Mouse (Mus musculus): ENCODE results near the gene Sult2b1. TPM values are rescaled to one million over a fixed set of nuclear protein-coding genes. Genes with fewer than 3 reads are reported as not detected.
A peak's percentile ranks its signal among the peaks of the same experiment; 100 is the strongest.

The Sult2b1 gene
- polyA plus RNA-seq, 1 experiment: 2.3 TPM

GRCm38 (mm10) chr7:45765995-45766394 is 18.5 kb downstream of the Sult2b1 start:
- TF ChIP-seq POLR2A (IDR thresholded peaks at IDR 0.05; ENCODE audit: borderline replicate concordance, extremely low read depth, insufficient read depth, insufficient read length, poor library complexity, severe bottlenecking): no peak

GRCm38 (mm10) chr7:45760151-45760550 is 24.3 kb downstream of the Sult2b1 start:
- DNase-seq (ENCODE audit: low read depth): no peak
- TF ChIP-seq POLR2A (IDR thresholded peaks at IDR 0.05; ENCODE audit: borderline replicate concordance, extremely low read depth, insufficient read depth, insufficient read length, poor library complexity, severe bottlenecking) (no peak), CTCF (IDR thresholded peaks at IDR 0.05; ENCODE audit: borderline replicate concordance, extremely low read depth, insufficient read depth, insufficient read length) (no peak)

More at GRCm38 (mm10) chr7:45765995-45766394, 18.5 kb downstream of the Sult2b1 start:
- no peak for DNase-seq (ENCODE audit: low read depth)

DNA sequence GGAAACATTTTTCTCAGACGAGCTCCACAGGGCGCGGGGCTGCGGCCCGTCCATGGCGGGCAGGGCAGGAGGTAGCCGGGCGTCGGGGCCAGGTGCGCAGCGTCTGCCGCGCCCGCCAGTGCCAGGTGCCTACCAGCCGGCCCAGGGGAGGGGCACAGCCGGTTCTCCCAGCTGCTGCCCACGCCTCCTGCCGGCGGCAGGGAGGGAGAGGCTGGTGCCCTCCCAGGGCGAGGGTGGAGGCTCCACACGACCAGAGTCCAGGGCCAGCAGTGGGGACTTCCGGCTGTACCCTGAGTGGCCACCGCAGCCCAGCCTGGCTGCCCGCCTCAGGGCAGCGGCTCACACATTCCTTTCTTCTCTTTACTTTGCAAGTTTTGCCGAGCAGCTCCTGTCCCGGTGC is 25.1 kb downstream of the Sult2b1 start:
- TF ChIP-seq CTCF (IDR thresholded peaks at IDR 0.05; ENCODE audit: borderline replicate concordance, extremely low read depth, insufficient read depth, insufficient read length) (no peak), POLR2A (IDR thresholded peaks at IDR 0.05; ENCODE audit: borderline replicate concordance, extremely low read depth, insufficient read depth, insufficient read length, poor library complexity, severe bottlenecking) (no peak)
- DNase-seq (ENCODE audit: low read depth): no peak

DNA sequence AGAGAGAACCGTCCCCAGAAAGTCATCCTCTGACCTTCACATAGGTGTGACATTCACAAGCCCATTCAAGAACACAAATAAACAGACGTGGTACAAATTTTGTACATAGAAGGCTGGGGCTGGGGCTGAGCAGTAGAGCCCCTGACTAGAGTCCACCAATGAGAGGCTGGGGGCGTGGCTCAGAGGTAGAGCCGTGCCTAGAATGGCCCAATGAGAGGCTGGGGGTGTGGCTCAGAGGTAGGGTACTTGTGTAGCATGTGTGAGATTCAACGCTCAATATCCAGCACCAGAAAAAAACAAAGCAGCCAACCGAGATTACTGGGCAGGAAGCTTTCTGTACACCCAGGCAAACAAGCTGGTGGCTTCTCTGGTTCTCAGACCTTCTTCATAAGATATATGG is 28.8 kb downstream of the Sult2b1 start:
- TF ChIP-seq POLR2A (IDR thresholded peaks at IDR 0.05; ENCODE audit: borderline replicate concordance, extremely low read depth, insufficient read depth, insufficient read length, poor library complexity, severe bottlenecking) (no peak), CTCF (IDR thresholded peaks at IDR 0.05; ENCODE audit: borderline replicate concordance, extremely low read depth, insufficient read depth, insufficient read length) (no peak)
- no peak for DNase-seq (ENCODE audit: low read depth)

DNA sequence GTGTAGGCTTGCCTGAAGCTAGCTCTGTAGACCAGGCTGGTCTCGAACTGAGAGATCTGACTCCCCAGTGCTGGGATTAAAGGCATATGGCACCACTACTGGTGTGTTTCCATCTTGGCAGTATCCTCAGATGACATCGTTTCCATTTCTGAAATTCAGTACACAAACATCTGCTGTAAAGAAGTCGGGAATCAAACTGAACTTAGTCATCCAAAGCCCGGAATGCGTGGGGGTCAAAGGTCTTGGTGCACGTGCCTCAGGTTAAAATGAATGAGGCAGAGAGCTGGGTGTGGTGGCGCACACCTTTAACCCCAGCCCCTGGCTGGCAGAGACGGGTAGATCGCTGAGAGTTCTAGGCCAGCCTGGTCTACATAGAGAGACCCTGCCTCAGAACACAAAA is 34.3 kb downstream of the Sult2b1 start:
- TF ChIP-seq CTCF (IDR thresholded peaks at IDR 0.05; ENCODE audit: borderline replicate concordance, extremely low read depth, insufficient read depth, insufficient read length) (no peak), POLR2A (IDR thresholded peaks at IDR 0.05; ENCODE audit: borderline replicate concordance, extremely low read depth, insufficient read depth, insufficient read length, poor library complexity, severe bottlenecking) (no peak)
- no peak for DNase-seq (ENCODE audit: low read depth)

DNA sequence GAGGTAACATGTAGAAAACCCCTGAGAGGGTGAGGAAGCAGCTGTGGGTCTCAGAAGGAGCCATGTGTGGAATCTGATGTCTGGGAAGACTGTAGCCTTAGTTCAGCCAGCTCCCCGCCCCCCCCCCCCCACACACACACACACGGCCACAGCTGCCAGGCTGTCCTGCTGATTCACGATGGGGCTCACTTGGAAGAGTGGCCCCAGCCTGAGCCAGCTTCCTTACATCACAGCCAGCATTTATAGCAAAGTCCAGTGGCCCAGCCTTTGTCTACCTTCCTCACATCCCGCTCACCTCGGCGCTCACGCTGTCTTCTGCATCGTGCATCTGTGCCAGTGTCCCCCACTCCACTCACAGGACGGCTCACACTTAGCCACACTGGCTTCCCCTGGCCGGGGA is 35.1 kb downstream of the Sult2b1 start:
- TF ChIP-seq CTCF (IDR thresholded peaks at IDR 0.05; ENCODE audit: borderline replicate concordance, extremely low read depth, insufficient read depth, insufficient read length): no peak
- peak; percentile 16 for DNase-seq (ENCODE audit: low read depth)

DNA sequence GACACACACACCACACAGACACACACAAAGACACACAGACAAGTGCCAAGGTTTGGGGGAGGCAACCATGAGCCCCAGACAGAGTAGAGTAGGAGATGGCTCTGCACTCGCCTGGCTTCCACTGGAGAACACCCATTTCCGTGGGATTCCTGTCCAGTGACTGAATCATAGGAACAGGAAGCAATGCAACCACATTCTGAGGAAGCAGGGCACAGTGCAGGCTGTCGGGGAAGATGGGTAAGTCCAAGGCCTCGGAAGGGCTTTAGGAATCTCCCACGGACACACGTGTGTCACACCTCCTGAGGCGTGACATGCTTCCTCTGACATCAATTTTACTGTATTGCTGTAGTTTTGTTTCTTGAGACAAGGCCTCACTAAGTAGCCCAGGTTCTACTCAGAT is 36.4 kb downstream of the Sult2b1 start:
- no peak for TF ChIP-seq CTCF (IDR thresholded peaks at IDR 0.05; ENCODE audit: borderline replicate concordance, extremely low read depth, insufficient read depth, insufficient read length)
- TF ChIP-seq POLR2A (IDR thresholded peaks at IDR 0.05; ENCODE audit: borderline replicate concordance, extremely low read depth, insufficient read depth, insufficient read length, poor library complexity, severe bottlenecking): no peak
- DNase-seq (ENCODE audit: low read depth): no peak

DNA sequence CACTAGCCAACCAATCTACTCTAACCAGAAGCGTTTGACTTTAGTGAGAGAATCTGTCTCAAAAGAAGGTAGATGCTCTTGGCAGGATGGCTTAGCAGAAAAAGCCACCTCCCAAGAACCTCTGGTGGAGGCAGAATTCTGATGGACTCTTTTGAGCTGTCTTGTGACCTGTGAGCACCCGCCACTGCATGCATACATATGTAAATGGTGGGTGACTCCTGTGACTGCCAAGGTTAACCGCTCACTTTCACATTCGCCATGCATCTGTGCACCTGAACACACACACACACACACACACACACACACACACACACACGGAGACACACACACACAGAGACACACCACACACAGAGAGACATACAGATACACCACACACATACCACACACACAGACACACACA is 37.0 kb downstream of the Sult2b1 start:
- no peak for DNase-seq (ENCODE audit: low read depth)
- TF ChIP-seq CTCF (IDR thresholded peaks at IDR 0.05; ENCODE audit: borderline replicate concordance, extremely low read depth, insufficient read depth, insufficient read length) (no peak), POLR2A (IDR thresholded peaks at IDR 0.05; ENCODE audit: borderline replicate concordance, extremely low read depth, insufficient read depth, insufficient read length, poor library complexity, severe bottlenecking) (no peak)

- TF ChIP-seq POLR2A (IDR thresholded peaks at IDR 0.05; ENCODE audit: borderline replicate concordance, extremely low read depth, insufficient read depth, insufficient read length, poor library complexity, severe bottlenecking) (no peak), CTCF (IDR thresholded peaks at IDR 0.05; ENCODE audit: borderline replicate concordance, extremely low read depth, insufficient read depth, insufficient read length) (peak; percentile 54; the same call in 1 of the 2 replicates)
- DNase-seq (ENCODE audit: low read depth): no peak
Measured at GRCm38 (mm10) chr7:45746518-45746917, 38.0 kb downstream of the Sult2b1 start.

DNA sequence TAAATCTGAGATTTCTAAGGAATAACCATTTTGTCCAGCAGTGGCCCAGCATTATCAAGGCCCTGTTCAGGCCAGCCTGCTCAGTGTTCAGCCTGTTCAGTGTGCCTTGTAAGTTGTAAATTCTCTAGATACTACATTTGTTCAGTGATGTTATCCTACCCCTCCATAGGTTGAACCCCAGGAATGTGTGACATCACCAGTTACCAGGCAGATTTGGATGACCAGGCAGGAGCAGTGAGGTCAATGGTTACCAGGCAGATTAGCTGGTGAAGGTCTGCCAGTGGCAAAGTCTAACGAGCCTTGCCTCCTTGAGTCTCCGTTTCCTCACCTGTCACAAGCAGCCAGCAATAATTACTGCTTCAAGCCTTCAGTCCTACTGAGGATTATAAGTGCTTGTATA is 40.1 kb downstream of the Sult2b1 start:
- TF ChIP-seq POLR2A (IDR thresholded peaks at IDR 0.05; ENCODE audit: borderline replicate concordance, extremely low read depth, insufficient read depth, insufficient read length, poor library complexity, severe bottlenecking) (no peak), CTCF (IDR thresholded peaks at IDR 0.05; ENCODE audit: borderline replicate concordance, extremely low read depth, insufficient read depth, insufficient read length) (no peak)
- peak; percentile 25 for DNase-seq (ENCODE audit: low read depth)

GRCm38 (mm10) chr7:45742338-45742737 is 42.1 kb downstream of the Sult2b1 start:
- peak; percentile 14 for DNase-seq (ENCODE audit: low read depth)
- TF ChIP-seq POLR2A (IDR thresholded peaks at IDR 0.05; ENCODE audit: borderline replicate concordance, extremely low read depth, insufficient read depth, insufficient read length, poor library complexity, severe bottlenecking) (no peak), CTCF (IDR thresholded peaks at IDR 0.05; ENCODE audit: borderline replicate concordance, extremely low read depth, insufficient read depth, insufficient read length) (no peak; the same call in 1 of the 2 replicates)

GRCm38 (mm10) chr7:45741777-45742176 is 42.7 kb downstream of the Sult2b1 start:
- DNase-seq (ENCODE audit: low read depth): no peak
- TF ChIP-seq CTCF (IDR thresholded peaks at IDR 0.05; ENCODE audit: borderline replicate concordance, extremely low read depth, insufficient read depth, insufficient read length) (no peak), POLR2A (IDR thresholded peaks at IDR 0.05; ENCODE audit: borderline replicate concordance, extremely low read depth, insufficient read depth, insufficient read length, poor library complexity, severe bottlenecking) (no peak)

DNA sequence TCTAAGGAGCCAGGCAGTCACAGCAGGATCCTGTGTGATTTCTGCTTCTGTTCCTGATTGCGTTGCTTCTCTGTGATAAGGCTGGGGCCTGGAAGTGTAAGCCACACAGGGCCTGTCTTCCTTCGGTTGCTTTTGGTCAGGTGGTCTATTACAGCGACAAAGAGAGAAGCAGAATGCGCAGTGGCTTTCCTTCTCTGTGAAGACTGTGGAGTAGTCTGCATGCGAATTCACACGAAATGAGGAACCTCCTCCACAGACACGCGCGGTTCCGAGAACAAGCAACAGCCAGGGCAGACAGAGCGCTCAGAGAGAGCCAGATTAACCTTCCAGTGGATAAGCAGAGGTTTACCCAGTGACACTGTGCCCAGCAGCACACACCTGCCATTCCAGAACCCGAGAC is 43.2 kb downstream of the Sult2b1 start:
- DNase-seq (ENCODE audit: low read depth): no peak
- no peak for TF ChIP-seq CTCF (IDR thresholded peaks at IDR 0.05; ENCODE audit: borderline replicate concordance, extremely low read depth, insufficient read depth, insufficient read length)
- TF ChIP-seq POLR2A (IDR thresholded peaks at IDR 0.05; ENCODE audit: borderline replicate concordance, extremely low read depth, insufficient read depth, insufficient read length, poor library complexity, severe bottlenecking): no peak
